Mouse (Mus musculus) right cerebral cortex, postnatal 25 days (tissue): ENCODE data around the gene Cdhr2.

Experiments used
- DNase-seq: peaks from one replicate; pipeline ENCODE4 v3.0.0; 2022

Cdhr2 gene

GRCm38 (mm10) chr13:54701243-54701642 lies at the start of gene Cdhr2:
TSS of gene Cdhr2 (plus strand) at chr13:54701461.
- DNase-seq = no peak

GRCm38 (mm10) chr13:54660877-54661276 lies 40.4 kb upstream of the Cdhr2 start:
- DNase-seq = no peak

GRCm38 (mm10) chr13:54661358-54661757 lies 39.9 kb upstream of the Cdhr2 start:
- DNase-seq = no peak

GRCm38 (mm10) chr13:54663999-54664398 lies 37.3 kb upstream of the Cdhr2 start:
- DNase-seq = no peak

GRCm38 (mm10) chr13:54664509-54664908 lies 36.8 kb upstream of the Cdhr2 start:
- DNase-seq = no peak

- no peak for DNase-seq
Measured at GRCm38 (mm10) chr13:54665062-54665461, 36.2 kb upstream of the Cdhr2 start.

- DNase-seq = no peak
Measured at GRCm38 (mm10) chr13:54670491-54670890, 30.8 kb upstream of the Cdhr2 start.

- DNase-seq = no peak
Measured at GRCm38 (mm10) chr13:54675895-54676590, 25.2 kb upstream of the Cdhr2 start.

- no peak for DNase-seq
Measured at GRCm38 (mm10) chr13:54678263-54678662, 23.0 kb upstream of the Cdhr2 start.

- no peak for DNase-seq
Measured at GRCm38 (mm10) chr13:54680184-54680853, 20.9 kb upstream of the Cdhr2 start.

- DNase-seq = no peak
Measured at GRCm38 (mm10) chr13:54681291-54681690, 20.0 kb upstream of the Cdhr2 start.

GRCm38 (mm10) chr13:54683301-54683700 lies 18.0 kb upstream of the Cdhr2 start:
- no peak for DNase-seq

- no peak for DNase-seq
Measured at GRCm38 (mm10) chr13:54684140-54684896, 16.9 kb upstream of the Cdhr2 start.

- DNase-seq = no peak
Measured at GRCm38 (mm10) chr13:54685174-54685573, 16.1 kb upstream of the Cdhr2 start.

- no peak for DNase-seq
Measured at GRCm38 (mm10) chr13:54686139-54687053, 14.9 kb upstream of the Cdhr2 start.

- DNase-seq = peak; percentile 79
Measured at GRCm38 (mm10) chr13:54687096-54687495, 14.2 kb upstream of the Cdhr2 start.

- peak; percentile 97 for DNase-seq
Measured at GRCm38 (mm10) chr13:54687575-54688424, 13.5 kb upstream of the Cdhr2 start.

- DNase-seq = no peak
Measured at GRCm38 (mm10) chr13:54690151-54690740, 11.0 kb upstream of the Cdhr2 start.

- no peak for DNase-seq
Measured at GRCm38 (mm10) chr13:54691737-54692136, 9.5 kb upstream of the Cdhr2 start.

GRCm38 (mm10) chr13:54692711-54693557 lies 8.3 kb upstream of the Cdhr2 start:
- no peak for DNase-seq
